Mouse (Mus musculus) forebrain, embryonic 16.5 days (tissue): Measurements from ENCODE around the gene Themis3. TPM values are rescaled to one million over a fixed set of nuclear protein-coding genes. Genes with fewer than 3 reads are reported as not detected.

Experiments
- polyA plus RNA-seq: library from polyadenylated mRNA; unstranded; fragments of >200 nt; fragmentation: Nextera tagmentation; extraction: Ambion mirVana; gene quantifications from 2 replicates; pipeline ENCODE4 v1.2.1, GENCODE M21; 2015

The Themis3 gene
- polyA plus RNA-seq, 1 experiment from 2014 or later, result not detected

Other genes with a start within 250 kb of the Themis3 start
- gene Mtcl1, start 144.9 kb downstream of the Themis3 start, polyA plus RNA-seq, result 33.1 and 44.3 TPM in 2 replicates
- gene Rab12, start 74.9 kb downstream of the Themis3 start, polyA plus RNA-seq, result 73.6 and 76.1 TPM in 2 replicates